Mouse (Mus musculus): ENCODE measurements around the gene Cuta. TPM values are rescaled to one million over a fixed set of nuclear protein-coding genes. Genes with fewer than 3 reads are reported as not detected.

The Cuta gene
- polyA plus RNA-seq, 1 experiment, result 396 TPM

GRCm38 (mm10) chr17:26892635-26893375 is 46.6 kb downstream of the Cuta start:
- no peaks in the 10 kb centered on the region for H3K36me3 ChIP-seq (replicated peaks; ENCODE audit: low read length)
- peaks cover 30% of the 10 kb centered on the region for H3K4me1 ChIP-seq
- peak overlapping the region; percentile 30 for H3K4me3 ChIP-seq (replicated peaks)
- H3K9me3 ChIP-seq, result peaks cover 11% of the 10 kb centered on the region
- TF ChIP-seq GATA1 (IDR thresholded peaks at IDR 0.05; ENCODE audit: borderline replicate concordance, low read length) (no peak), FLI1 (IDR thresholded peaks at IDR 0.05; ENCODE audit: low read length) (no peak)
- H3K27me3 ChIP-seq (replicated peaks), result peaks cover 54% of the 10 kb centered on the region

GRCm38 (mm10) chr17:26887926-26888325 is 51.4 kb downstream of the Cuta start:
- Histone ChIP-seq H3K4me3 (replicated peaks) (no peak overlapping the region), H3K36me3 (replicated peaks; ENCODE audit: low read length) (no peaks in the 10 kb centered on the region), H3K9me3 (no peaks in the 10 kb centered on the region), H3K4me1 (peaks cover 39% of the 10 kb centered on the region), H3K27me3 (replicated peaks) (peaks cover 38% of the 10 kb centered on the region)
- TF ChIP-seq GATA1 (IDR thresholded peaks at IDR 0.05; ENCODE audit: borderline replicate concordance, low read length) (no peak), FLI1 (IDR thresholded peaks at IDR 0.05; ENCODE audit: low read length) (no peak)

- TF ChIP-seq GATA1 (IDR thresholded peaks at IDR 0.05; ENCODE audit: borderline replicate concordance, low read length), result no peak
- TF ChIP-seq FLI1 (IDR thresholded peaks at IDR 0.05; ENCODE audit: low read length), result no peak
- Histone ChIP-seq H3K4me3 (replicated peaks) (peak overlapping the region; percentile 92), H3K27me3 (replicated peaks) (peaks cover 24% of the 10 kb centered on the region)
These were observed 53.2 kb downstream of the Cuta start for GRCm38 (mm10) chr17:26886047-26886749.

GRCm38 (mm10) chr17:26884995-26885926 is 54.1 kb downstream of the Cuta start:
- Histone ChIP-seq H3K9me3 (0 out of 2 replicates have a peak, but pooled peaks cover 9% of the 10 kb centered on the region), H3K36me3 (replicated peaks; ENCODE audit: low read length) (peaks cover 18% of the 10 kb centered on the region), H3K27me3 (replicated peaks) (peaks cover 18% of the 10 kb centered on the region), H3K4me3 (replicated peaks) (peak overlapping the region; percentile 92), H3K4me1 (peaks cover 34% of the 10 kb centered on the region)
- TF ChIP-seq GATA1 (IDR thresholded peaks at IDR 0.05; ENCODE audit: borderline replicate concordance, low read length), result no peak
- TF ChIP-seq FLI1 (IDR thresholded peaks at IDR 0.05; ENCODE audit: low read length), result no peak

More at GRCm38 (mm10) chr17:26886047-26886749, 53.2 kb downstream of the Cuta start:
- peaks cover 34% of the 10 kb centered on the region for H3K4me1 ChIP-seq
- H3K36me3 ChIP-seq (replicated peaks; ENCODE audit: low read length), result peaks cover 12% of the 10 kb centered on the region
- 0 out of 2 replicates have a peak, but pooled peaks cover 3% of the 10 kb centered on the region for H3K9me3 ChIP-seq

Other genes with a start within 250 kb of the Cuta start
- 1.4 and 4.5 TPM in 2 replicates for gene Crebrf, start 223.9 kb downstream of the Cuta start, polyA plus RNA-seq (2012; ENCODE audit: insufficient read depth, low replicate concordance)
- gene Bnip1, start 158.5 kb downstream of the Cuta start, polyA plus RNA-seq (2012; ENCODE audit: insufficient read depth, low replicate concordance), result 8.9 and 26.5 TPM in 2 replicates
- not detected in 2 replicates for gene Nkx2-5, start 94.6 kb downstream of the Cuta start, polyA plus RNA-seq (2012; ENCODE audit: insufficient read depth, low replicate concordance)
- gene Kifc5b, start 22.5 kb downstream of the Cuta start, polyA plus RNA-seq (2012; ENCODE audit: insufficient read depth, low replicate concordance), result 8.0 and 12.1 TPM in 2 replicates
- gene Phf1, start 6.5 kb downstream of the Cuta start, polyA plus RNA-seq (2012; ENCODE audit: insufficient read depth, low replicate concordance), result 31.7 and 44.3 TPM in 2 replicates
- 3.0 and 4.4 TPM in 2 replicates for gene Syngap1, start 1.7 kb upstream of the Cuta start, polyA plus RNA-seq (2012; ENCODE audit: insufficient read depth, low replicate concordance)
- gene Zbtb9, start 33.6 kb upstream of the Cuta start, polyA plus RNA-seq (2012; ENCODE audit: insufficient read depth, low replicate concordance), result 2.3 and 4.1 TPM in 2 replicates
- 164 and 277 TPM in 2 replicates for gene Bak1, start 89.4 kb upstream of the Cuta start, polyA plus RNA-seq (2012; ENCODE audit: insufficient read depth, low replicate concordance)
- 0.17 and 1.3 TPM in 2 replicates for gene Itpr3, start 117.7 kb upstream of the Cuta start, polyA plus RNA-seq (2012; ENCODE audit: insufficient read depth, low replicate concordance)
- gene Uqcc2, start 194.3 kb upstream of the Cuta start, polyA plus RNA-seq (2012; ENCODE audit: insufficient read depth, low replicate concordance), result 35.6 and 163 TPM in 2 replicates
- not detected in 2 replicates for gene Ip6k3, start 228.2 kb upstream of the Cuta start, polyA plus RNA-seq (2012; ENCODE audit: insufficient read depth, low replicate concordance)

All from megakaryocyte, embryonic 14.5 days (primary cell).